Mouse (Mus musculus) hematopoietic multipotent progenitor cell, adult 10-12 weeks (in vitro differentiated cells): Measurements from ENCODE around the gene Gm14444. TPM values are rescaled to one million over a fixed set of nuclear protein-coding genes. Genes with fewer than 3 reads are reported as not detected.

Source experiments
- polyA plus RNA-seq: library from polyadenylated mRNA; stranded (reverse); fragments of >175 nt; gene quantifications from 2 replicates; pipeline ENCODE4 v1.2.3, GENCODE M21; 2012; ENCODE audit warnings: low replicate concordance

Gm14444 gene
- polyA plus RNA-seq: not detected in 2 replicates

DNA sequence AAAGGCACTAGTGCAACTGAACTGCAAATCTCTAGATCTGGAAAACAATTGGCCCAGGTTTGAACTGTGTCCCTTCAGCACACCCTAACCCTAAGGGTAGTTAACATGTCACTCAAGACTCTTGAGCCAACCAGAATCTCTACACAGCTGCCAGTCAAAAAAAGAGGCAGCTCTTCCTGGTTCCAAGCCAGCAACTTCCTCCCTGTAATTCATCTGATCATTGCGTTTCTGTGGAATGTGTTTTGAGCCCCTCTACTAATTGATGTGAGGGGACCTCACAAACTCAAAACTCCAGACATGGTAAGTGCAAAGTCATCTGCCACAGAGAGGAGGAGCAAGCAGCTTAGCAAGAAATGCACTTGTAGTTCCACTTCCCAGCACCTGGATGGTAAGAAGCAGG lies at the start of gene Gm14444:
TSS of gene Gm14444 (plus strand) at position 220 of the 400 bp plus-strand sequence.

DNA sequence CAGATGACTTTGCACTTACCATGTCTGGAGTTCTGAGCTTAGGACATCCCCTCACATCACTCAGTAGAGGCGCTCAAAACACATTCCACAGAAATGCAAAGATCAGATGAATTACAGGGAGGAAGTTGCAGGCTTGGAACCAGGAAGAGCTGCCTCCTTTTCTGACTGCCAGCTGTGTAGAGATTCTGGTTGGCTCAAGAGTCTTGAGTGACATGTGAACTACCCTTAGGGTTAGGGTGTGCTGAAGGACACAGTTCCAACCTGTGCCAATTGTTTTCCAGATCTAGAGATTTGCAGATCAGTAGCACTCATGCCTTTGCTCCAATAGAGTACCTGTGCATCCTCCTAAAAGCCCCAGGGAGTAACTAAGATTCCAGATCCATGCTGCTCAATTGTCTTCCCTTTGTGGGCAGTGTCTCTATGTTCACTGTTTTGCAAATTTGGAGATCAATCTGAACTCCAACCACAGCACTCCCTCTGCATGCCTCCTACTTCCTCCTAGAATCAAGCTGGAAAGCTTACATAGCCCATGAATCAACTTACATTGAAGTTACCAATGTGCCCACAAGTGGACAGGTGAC lies 57.7 kb downstream of the Gm14444 start, which contains the start of gene Gm14393:
TSS of gene Gm14393 (minus strand) at position 101 of the 581 bp plus-strand sequence.

Other genes starting within 250 kb of the Gm14444 start
- 0.20 and 0.33 TPM in 2 replicates for gene Edn3, start 249.6 kb upstream of the Gm14444 start, polyA plus RNA-seq
- not detected in 2 replicates for gene Gm14393, start 57.5 kb downstream of the Gm14444 start, polyA plus RNA-seq
- 0.22 and 0.29 TPM in 2 replicates for gene Gm14399, start 131.8 kb downstream of the Gm14444 start, polyA plus RNA-seq
- 0.02 and 0.04 TPM in 2 replicates for gene Gm14443, start 165.6 kb downstream of the Gm14444 start, polyA plus RNA-seq
- gene Gm14391, start 196.7 kb downstream of the Gm14444 start, polyA plus RNA-seq: 0.53 and 0.76 TPM in 2 replicates